Mouse (Mus musculus) bone marrow macrophage, adult 2 months (primary cell): ENCODE data around the gene Lrp4.

Experiments
- CTCF ChIP-seq: IDR thresholded peaks from 2 replicates; pipeline ENCODE4 v1.5.1; 2012; ENCODE audit warnings: low read depth, mild to moderate bottlenecking, low read length, moderate library complexity
- POLR2A ChIP-seq: IDR thresholded peaks from 2 replicates; pipeline ENCODE4 v1.6.1; 2012; ENCODE audit warnings: mild to moderate bottlenecking, low read depth, low read length, borderline replicate concordance

DNA sequence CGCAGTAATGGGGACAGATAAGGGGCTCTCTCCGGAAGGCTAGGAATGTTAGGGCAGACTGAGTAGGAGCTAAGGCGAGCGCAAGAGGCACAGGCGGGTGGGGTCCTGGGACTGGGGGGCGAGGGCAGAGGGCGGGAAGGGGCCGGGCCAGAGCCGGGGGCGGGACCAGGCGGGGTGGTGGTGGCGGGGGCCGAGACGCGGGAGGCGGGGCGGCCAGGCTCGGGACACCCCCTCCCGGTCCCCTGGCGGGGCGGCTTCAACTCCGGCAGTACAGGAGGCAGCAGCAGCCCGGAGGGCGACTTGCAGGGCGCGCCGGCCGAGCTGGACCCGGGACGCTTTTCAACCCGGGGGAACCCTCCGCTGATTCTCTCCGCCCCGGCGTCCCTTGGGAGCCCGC, at the start of gene Lrp4:
- TF ChIP-seq CTCF = no peak
- TF ChIP-seq POLR2A = no peak
